Mouse (Mus musculus) spleen, postnatal 4 days (tissue): Measurements from ENCODE around the gene Adrb1.
"Not testable (repeated sequence)": the region's sequence is repeated elsewhere in the genome, so short reads cannot be mapped to it uniquely, and the experiment has no call there.

ENCODE experiments used
- DNase-seq, 2 experiments: peaks; one replicate each; pipeline ENCODE4 v3.0.0; 2022; ENCODE audit warnings: low spot score in 2 of 2

Gene Adrb1

DNA sequence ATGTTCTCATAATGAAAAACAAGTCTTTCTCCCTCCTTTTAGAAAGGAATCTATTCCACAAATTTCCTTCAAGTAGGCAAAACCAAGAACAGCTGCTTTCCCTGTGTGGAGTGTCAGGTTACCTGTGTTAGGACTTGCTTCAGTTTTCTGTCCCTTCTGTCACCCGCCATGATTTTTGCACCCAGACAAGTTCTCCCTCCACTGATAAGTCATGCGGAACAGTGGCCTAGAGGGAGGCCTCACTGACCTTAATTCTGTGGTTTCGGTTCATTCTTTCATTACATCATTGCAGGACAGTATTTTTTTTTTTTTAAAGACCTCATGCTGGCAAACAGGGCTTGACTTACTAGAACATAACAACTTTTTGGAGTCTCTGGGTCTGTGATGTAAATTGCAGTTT, 27.3 kb downstream of the Adrb1 start:
- DNase-seq: no peak

DNA sequence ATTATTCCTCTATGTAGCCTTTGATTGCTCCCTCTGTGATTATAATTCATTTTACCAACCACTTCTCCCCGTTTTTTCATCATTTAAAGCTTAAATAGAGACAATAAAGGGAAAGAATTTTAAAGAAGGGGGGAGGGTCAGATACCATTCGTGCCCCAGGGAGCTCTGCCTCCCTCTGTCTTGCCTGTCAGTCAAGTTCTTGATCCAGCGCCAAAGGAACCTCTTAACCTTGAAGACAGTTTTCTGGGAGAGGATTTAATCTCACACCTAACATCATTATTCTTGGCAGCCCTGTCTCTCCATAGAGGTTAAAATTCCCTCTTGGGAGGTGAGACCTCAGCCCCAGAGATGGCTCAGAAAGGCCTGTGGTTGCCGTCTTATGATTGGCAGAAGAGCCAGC, 28.7 kb downstream of the Adrb1 start:
- no peak for DNase-seq

DNA sequence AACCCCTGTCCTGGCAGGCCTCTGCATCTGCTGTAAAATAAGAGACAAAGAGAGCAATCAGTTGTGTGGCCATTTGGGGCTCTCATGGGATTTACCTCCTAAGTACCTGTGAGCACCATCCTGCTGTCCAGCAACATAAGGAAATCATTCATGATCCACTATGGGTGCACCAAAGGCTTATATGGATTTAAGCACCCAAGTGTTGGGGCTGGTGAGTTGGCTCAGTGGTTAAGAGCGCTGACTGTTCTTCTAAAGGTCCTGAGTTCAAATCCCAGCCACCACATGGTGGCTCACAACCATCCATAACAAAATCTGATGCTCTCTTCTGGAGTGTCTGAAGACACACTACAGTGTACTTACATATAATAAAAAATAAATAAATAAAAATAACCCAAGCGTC, 32.5 kb downstream of the Adrb1 start:
- not testable (repeated sequence) for DNase-seq

DNA sequence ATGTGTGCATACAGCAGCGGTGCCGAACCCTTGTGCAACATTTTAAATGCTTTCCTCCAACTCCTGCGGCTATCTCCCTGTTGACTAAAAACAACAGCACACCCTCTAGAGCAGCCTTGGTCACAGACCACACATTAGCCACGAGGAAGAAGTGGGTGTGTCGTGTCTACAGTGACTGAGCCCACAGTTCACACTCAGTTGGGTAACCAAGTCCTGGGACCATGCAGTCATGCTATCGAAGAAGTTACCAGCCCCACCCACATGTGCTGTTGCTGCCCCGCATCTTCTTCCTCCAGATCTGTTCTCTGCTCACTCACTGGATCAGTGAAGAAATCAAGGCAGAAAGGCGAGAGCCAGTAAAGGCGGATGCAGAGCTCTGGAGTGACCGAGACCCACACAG, 34.4 kb downstream of the Adrb1 start:
- no peak for DNase-seq

DNA sequence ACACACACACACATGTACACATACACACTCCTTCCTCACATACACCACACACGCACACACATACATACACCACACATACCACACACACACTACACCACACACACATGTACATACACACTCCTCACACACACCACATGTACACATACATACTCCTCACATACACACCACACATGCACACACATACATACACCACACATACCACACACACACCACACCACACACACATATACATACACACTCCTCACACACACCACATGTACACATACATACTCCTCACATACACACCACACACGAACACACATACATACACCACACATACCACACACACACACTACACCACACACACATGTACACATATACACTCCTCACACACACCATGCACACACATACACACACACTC, 36.3 kb downstream of the Adrb1 start:
- no peak for DNase-seq

DNA sequence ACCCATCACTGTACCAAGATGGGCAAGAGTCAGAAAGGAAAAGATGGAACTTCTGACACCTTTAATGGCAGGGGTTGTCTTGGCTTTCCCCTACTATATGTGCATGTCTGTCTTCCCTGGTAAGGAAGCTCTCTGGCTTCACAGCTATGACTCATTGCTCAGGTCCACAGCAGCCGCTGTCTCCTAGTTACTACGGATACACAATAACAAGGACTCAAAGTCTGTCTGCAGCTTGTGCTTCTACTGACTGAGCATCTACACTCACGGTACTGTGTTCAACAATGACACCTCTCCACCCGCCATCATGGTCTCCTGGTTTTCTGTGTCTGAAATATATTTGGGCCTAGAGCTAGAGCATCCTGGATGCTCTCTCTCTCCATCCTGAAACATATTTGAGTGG, 37.7 kb downstream of the Adrb1 start:
- DNase-seq: no peak

DNA sequence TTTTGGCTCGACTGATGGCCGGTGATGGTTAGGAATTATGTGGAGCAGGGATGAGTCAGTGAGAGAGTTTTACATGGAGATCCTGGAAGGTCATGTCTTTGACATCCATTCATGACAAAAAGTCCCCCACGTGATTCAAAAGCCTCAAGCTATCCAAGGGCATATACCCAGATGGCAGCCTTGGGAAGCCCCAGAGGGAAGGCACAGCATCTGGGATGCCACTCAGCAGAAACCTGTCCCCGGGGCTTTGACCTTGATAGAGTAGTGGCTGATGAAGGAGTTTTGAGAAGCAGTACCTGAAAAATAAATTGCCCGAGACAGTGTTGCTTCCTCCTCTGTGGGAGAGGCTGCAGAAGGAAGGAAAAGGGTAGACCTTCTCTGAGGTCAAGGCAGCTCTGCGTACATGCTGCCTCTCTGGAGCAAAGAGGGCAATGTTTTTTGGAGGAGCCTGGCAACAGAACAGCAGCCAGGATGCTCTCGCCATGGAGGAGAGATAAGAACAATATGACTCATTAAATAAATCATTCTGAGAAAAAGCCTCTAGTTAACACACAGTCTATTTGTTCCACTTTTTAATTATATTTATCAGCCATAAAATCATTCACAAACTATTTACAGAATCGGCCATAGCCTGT, 38.4 kb downstream of the Adrb1 start:
- DNase-seq: no peak

DNA sequence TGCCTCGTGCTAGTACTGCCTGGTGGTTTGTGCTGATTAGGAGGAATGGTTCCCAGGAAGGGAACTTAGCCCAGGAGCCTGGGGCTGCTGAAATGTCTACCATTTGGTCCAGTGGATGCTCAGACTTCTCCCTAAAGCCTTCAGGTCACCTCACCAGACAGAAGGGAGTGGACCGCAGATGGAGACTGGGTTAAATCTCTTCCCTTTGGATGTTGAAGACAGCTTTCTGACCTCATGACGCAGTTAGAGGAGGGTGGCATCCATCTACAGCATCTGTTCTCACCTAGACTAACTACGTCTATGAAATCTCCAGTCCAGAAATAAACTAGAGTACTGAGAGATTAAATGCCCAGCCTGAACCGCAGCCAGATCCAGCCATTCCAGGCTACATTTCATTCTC, 39.1 kb downstream of the Adrb1 start:
- no peak for DNase-seq

DNA sequence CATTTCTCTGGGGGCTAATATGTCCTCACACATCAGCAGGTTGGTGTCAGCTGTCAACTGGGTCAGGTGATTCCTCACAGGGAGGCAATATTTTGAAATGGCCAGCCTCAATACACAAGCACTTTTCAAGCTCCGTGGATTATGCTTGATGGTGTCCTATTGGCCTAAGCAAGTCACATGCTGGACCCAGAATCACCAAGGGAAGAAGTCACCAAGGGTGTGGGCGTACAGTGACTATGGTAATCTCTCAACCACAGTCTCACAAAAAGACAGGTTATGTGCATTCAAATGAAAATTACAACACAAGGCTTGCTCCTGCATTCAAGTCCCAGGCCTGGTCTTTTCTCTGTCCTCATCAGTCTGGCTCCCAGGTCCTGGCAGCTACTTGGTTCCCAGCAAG, 39.7 kb downstream of the Adrb1 start:
- no peak for DNase-seq

DNA sequence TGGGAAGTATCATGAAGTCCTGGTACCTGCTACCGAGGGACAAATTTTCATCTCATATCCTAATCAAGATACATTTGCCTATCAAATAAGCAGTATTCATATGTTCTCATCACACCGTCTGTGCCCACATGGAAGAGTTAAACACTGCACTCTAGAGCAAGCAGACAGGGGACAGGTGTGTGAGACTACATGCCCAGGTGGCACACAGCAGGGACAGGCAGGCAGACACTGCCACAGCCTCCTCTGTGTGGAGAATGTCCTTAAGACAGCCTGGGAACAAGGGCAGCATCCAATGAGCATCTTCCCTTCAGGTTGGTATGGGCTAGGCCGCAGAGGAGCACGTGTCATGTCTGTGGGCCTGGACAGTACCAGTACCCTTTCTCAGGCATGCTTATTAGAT, 40.7 kb downstream of the Adrb1 start:
- DNase-seq: no peak

DNA sequence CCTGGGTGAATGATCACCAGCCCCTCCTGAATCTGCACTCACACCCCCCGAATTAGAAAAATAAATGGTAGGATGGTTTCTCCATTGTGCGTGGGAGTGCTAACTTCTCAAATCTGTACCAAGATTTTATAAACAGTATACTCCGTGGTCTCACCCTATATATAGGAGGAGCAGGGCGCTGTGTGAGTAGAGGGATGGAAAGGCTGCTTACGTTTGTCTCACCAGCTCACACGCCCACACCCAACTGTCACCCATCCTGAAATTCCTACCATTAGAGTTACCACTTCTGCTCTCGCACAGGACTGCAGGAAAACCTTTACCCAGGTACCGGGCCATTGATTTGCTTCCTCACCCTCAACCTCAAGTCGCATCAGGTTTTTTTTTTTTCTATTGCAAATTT, 47.0 kb downstream of the Adrb1 start:
- no peak for DNase-seq

DNA sequence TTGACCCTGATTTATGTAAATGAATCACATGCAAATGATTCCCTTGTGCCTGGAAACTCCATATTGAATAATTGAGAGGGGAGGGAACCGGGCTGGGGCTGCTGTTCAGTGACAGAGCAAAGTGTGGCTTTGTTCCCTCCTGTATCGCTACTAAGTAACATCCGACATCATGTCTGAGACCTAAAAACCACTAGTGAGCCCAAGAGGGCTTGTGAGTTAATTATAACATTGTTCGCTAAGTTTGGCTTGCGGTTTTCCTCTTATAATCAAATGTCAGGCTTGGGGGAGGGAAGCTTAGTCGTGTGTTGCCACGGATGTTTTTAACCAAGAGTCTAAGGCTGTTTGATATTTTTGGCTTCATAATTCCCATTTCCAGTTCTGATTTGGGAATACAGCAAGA, 50.2 kb downstream of the Adrb1 start:
- DNase-seq: no peak

DNA sequence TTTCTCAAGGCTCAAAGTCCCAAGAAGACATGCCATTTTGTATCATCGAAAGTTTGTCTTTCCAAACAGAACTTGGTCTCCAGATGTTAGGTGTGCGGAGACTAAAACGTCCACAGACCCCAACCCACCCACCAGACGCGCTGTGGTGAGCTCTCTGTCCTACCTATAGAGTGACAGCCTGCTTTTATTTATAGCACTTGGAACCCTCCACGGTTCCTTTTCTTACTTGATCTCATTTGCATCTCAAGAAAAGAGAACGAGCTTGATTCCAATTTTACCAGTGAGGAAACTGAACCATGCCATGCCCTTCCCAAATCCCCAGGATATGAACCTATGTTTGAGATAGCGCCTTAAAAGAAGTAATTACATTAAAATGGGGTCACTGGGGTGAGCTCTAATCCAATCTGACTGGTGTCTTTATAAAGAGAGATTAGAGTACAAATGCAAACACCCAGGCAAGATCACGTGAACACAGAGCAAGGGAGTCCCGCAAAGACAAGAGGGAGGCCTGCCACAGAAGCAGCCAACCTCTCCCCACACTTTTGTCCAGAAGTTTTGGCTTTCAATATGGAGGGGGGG, 51.5 kb downstream of the Adrb1 start:
- DNase-seq: no peak

DNA sequence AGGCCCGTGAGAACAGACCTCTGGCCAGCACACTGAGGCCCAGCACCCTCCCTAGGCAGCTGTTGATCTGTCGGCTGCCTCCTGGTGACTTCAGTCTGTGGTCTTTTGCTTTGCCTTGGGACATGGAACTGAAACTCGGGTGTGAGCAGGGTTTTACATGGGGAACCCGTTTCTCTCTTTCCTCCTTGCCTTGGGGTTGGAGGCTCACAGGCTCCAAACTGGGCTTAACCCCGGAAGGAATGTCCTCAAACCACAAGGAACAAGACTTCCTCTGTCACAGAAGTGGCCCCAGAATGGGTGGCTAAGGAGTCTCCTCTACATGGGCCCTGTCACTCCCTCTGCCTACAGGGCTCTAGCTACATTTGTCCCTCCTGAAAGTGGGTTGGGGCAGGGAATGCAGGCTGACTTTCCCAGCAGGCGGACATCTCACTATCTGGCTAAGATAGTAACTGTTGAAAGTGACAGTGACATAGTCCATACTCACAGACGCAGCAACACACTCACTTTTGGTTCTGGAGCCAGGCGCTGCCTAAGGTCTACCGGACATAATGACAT, 52.5 kb downstream of the Adrb1 start:
- peak in 1 of 2 experiments; percentile 37 for DNase-seq

DNA sequence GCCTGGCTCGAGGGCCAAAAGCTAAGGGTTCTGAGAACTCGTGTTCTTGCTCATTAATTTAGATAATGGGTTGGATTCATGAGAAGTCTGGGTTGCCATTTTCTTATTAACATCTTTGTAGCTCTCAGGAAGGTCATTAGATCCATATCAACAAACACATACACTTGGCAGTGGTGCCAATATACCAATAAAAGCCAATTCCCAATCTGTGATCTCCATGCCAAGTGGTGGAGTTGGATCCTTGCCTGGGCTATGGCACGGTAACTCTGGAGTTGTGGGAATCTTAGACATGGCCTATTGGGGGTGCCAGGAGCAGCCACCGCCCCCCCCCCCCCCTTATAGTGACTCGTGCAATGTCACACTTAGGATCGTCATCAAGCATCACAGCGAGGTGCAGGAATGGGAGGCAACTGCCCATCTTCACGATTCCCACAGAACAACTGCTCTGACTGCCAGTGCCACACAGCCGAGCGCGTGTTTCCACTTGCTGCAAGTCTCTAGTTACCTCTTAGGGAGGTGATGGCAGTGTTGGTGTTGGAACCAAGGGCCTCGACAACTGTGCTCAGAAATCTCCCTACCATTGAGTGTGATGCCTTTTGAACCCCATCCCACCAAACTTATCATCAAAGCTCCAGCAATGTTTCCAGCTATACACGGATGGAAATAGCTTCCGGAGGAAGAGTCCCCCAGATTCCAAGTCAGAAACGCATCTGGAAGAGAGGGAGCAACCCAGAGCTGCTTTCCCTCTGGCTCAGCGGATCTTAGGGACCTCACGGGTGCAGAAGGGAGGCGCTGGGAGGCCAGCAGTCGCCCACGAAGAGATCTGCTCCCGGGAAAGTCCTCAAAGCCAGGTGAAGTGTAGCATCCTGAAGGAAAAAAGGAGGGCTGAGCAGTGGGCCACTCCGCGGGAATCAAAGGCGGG, 53.2 kb downstream of the Adrb1 start:
- DNase-seq: no peak

DNA sequence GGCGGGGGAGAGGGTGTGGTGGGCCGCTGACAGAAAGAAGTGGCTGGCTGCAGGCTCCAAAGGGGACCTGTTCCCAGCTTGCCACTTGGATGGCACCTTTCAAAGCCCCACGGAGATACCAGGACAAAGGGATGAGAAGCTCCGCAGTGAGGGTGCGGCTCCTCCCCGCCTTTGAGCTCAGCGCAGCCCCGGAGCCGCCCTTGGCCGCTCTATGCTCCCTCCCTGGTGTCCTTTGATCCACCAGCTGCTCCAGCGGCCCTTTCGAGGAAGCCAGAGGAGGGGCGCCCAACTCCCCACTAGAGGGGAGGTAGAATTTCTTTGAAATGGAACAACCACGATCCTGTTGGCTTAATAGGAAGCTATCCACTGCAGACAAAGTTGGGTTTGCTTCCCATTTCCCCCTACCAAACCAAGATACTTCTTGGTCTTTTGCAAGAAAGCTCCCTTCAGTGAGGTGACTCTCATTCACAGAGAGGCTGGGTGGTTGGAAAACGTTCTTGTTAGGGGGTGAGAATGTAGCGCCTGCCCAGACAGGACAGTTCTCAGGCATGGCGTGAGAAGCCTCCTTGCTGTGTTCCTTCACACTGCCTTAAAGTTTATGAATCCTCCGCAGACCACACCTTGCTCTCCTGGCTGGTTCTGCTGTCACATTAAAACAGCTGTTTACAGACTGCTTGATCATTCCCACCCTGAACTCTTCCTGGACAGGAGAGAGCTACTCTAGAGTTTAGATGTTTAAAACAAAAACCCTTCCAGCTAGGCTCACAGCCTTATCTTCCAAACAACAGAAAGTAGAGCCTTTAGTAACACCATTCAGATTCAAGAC, 54.1 kb downstream of the Adrb1 start:
- no peak for DNase-seq

DNA sequence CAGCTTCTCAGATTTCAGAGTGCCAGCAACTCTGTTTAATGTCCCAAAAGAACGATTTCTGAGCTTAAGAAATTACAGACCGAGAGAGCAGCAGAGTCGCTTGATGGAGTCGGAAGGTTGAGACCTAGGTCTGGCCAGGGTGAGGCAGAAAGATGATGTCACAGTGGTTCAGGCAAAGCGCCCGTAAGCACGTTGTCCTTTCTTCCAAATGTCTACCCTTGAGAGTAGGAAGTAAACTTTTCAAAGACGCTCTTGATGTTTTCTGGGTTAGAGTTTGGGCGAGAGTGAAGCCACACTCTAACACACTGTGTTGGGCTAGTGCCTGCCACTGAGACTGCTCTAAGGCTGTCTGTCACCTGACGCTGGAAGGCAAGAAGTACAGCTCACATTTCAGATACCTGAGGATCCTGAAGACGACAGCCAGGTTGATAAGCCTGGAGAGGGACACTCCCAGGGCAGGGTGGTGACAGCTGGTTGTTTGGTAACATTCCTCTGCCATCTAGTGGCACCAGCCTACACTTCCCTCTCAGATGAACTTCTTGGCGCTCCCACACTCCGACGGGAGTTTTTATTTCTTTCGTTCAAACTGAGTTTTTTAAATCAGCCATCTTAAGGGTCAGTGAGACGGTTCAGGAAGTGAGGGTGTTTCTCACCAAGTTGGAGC, 54.9 kb downstream of the Adrb1 start:
- peak in 1 of 2 experiments; percentile 41 for DNase-seq

DNA sequence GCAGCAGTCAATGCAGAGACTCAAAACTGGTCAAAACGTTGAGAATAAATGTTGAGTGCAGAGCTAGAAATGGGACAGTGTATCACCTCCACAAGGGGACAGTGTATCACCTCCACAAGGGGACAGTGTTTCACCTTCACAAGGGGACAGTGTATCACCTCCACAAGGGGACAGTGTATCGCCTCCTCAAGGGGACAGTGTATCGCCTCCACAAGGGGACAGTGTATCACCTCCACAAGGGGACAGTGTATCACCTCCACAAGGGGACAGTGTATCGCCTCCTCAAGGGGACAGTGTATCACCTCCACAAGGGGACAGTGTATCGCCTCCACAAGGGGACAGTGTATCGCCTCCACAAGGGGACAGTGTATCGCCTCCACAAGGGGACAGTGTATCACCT, 56.5 kb downstream of the Adrb1 start:
- not testable (repeated sequence) for DNase-seq
